In the genomic region with DNA sequence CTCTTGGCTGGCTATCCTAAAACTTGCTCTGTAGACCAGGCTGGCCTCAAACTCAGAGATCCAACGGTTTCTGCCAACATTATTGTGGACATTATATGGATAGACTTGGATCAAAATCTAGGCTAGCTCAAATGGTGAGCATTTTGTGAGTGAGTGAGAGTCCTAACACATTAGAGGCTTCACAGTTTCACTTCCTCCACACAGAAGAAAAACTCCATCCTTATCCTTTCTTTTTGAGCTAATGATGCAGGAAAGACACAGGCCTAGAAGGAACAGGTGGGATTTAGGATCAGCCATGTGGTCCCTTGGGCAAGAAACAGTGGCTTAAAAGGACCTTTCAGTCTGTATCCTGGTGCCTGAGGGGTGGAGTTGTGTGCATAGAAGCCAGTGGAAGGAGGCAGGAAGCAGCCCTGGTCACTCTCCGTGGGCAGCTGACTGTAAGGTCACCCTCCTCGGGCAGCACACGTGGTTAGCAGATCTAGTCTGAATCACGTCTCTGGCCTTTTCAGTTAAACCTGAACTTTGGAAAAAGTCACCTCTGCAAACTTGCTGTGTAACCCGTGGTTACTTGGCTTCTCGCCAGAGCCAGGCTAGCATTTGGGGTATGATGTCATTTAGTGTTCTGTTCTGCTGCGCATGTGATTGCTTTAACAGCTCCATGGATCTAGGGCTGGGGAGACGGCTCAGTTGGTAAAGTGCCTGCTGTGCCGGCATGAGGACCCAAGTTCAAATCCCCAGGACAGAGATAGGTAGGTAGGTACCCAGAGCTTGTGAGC, we compare ENCODE assay signal across 8 mouse cellular contexts.
A peak's percentile ranks its signal among the peaks of the same experiment; 100 is the strongest.
DNase-seq lines count a peak whose midpoint lies in the region; ATAC-seq and TF ChIP-seq lines count a peak whose summit lies in the region.

No protein-coding gene starts in this region.

- DNase-seq in limb, embryonic 11.5 days (ENCODE audit: low spot score) = peak; percentile 44
- DNase-seq in limb, embryonic 10.5 days (ENCODE audit: low spot score) = no peak
- peak; percentile 48 to 54 for DNase-seq in cerebellum, adult 2 months
- peak; percentile 33 for DNase-seq in gastrocnemius, postnatal 25 days
- DNase-seq in liver, adult 2 months (ENCODE audit: extremely low read depth, low read depth, low spot score) = peak; percentile 81
- DNase-seq in c-Kit-positive CD71-positive TER-119-positive erythroid progenitor cells, embryonic 14.5 days (ENCODE audit: low spot score) = no peak

- H3K9me3 ChIP-seq in limb, embryonic 11.5 days (ENCODE audit: control insufficient read depth, low read length) = no peaks in the 10 kb centered on the region
- no peaks in the 10 kb centered on the region for H3K9me3 ChIP-seq in limb, embryonic 10.5 days (replicated peaks)
- H3K9me3 ChIP-seq in intestine, embryonic 15.5 days = no peaks in the 10 kb centered on the region
- no peaks in the 10 kb centered on the region for H3K9me3 ChIP-seq in neural tube, embryonic 13.5 days

- H3K79me2 ChIP-seq in liver, adult 2 months (ENCODE audit: control insufficient read depth, insufficient read depth, low read length) = no peaks in the 10 kb centered on the region

- peak; percentile 48; the same call in 1 of the 2 replicates for ATAC-seq in limb, embryonic 11.5 days (ENCODE audit: insufficient number of reproducible peaks, low FRiP score, low TSS enrichment, low read depth)
- ATAC-seq in intestine, embryonic 15.5 days = peak; percentile 85
- no peak; the same call in 1 of the 2 replicates for ATAC-seq in neural tube, embryonic 13.5 days (ENCODE audit: low read depth)

- H3K4me3 ChIP-seq in limb, embryonic 11.5 days (ENCODE audit: low read depth, low read length) = no peak overlapping the region
- no peak overlapping the region for H3K4me3 ChIP-seq in limb, embryonic 10.5 days
- no peak overlapping the region for H3K4me3 ChIP-seq in cerebellum, adult 2 months (replicated peaks; ENCODE audit: insufficient read depth, low read depth, low read length)
- no peak overlapping the region for H3K4me3 ChIP-seq in intestine, embryonic 15.5 days (replicated peaks)
- H3K4me3 ChIP-seq in liver, adult 2 months (ENCODE audit: insufficient read depth, low read depth, low read length) = no peak overlapping the region
- H3K4me3 ChIP-seq in neural tube, embryonic 13.5 days = no peak overlapping the region

- H3K9ac ChIP-seq in limb, embryonic 11.5 days (ENCODE audit: low read length) = no peak overlapping the region
- no peak overlapping the region for H3K9ac ChIP-seq in intestine, embryonic 15.5 days
- no peak overlapping the region for H3K9ac ChIP-seq in liver, adult 2 months (ENCODE audit: low read depth, low read length)
- H3K9ac ChIP-seq in neural tube, embryonic 13.5 days = no peak overlapping the region

- no peaks in the 10 kb centered on the region for H3K27me3 ChIP-seq in limb, embryonic 11.5 days (ENCODE audit: control insufficient read depth, insufficient read depth, low read length)
- no peaks in the 10 kb centered on the region for H3K27me3 ChIP-seq in limb, embryonic 10.5 days (ENCODE audit: low read depth, poor library complexity, severe bottlenecking)
- H3K27me3 ChIP-seq in cerebellum, adult 2 months (ENCODE audit: control insufficient read depth, insufficient read depth, low read length) = no peaks in the 10 kb centered on the region
- H3K27me3 ChIP-seq in intestine, embryonic 15.5 days (replicated peaks) = no peaks in the 10 kb centered on the region
- no peaks in the 10 kb centered on the region for H3K27me3 ChIP-seq in liver, adult 2 months (ENCODE audit: control insufficient read depth, insufficient read depth, low read length)
- no peaks in the 10 kb centered on the region for H3K27me3 ChIP-seq in neural tube, embryonic 13.5 days

- no peaks in the 10 kb centered on the region for H3K36me3 ChIP-seq in limb, embryonic 11.5 days (ENCODE audit: control insufficient read depth, insufficient read depth, low read length)
- peaks cover 78% of the 10 kb centered on the region for H3K36me3 ChIP-seq in limb, embryonic 10.5 days
- no peaks in the 10 kb centered on the region for H3K36me3 ChIP-seq in intestine, embryonic 15.5 days
- no peaks in the 10 kb centered on the region for H3K36me3 ChIP-seq in liver, adult 2 months (ENCODE audit: control insufficient read depth, insufficient read depth, low read length)
- peaks cover 27% of the 10 kb centered on the region for H3K36me3 ChIP-seq in neural tube, embryonic 13.5 days

- TF ChIP-seq CTCF in cerebellum, adult 2 months (IDR thresholded peaks at IDR 0.05; ENCODE audit: borderline replicate concordance, insufficient read depth, low read depth, low read length) = no peak
- TF ChIP-seq CTCF in liver, adult 2 months (IDR thresholded peaks at IDR 0.05; ENCODE audit: low read depth, low read length) = no peak

- H3K4me1 ChIP-seq in limb, embryonic 11.5 days (ENCODE audit: control insufficient read depth, insufficient read depth, low read length) = peaks cover 2% of the 10 kb centered on the region; the same call in 1 of the 2 replicates
- peaks cover 19% of the 10 kb centered on the region for H3K4me1 ChIP-seq in limb, embryonic 10.5 days
- H3K4me1 ChIP-seq in cerebellum, adult 2 months (ENCODE audit: control insufficient read depth, insufficient read depth, low read length) = peaks cover 18% of the 10 kb centered on the region
- H3K4me1 ChIP-seq in intestine, embryonic 15.5 days (replicated peaks) = peaks cover 16% of the 10 kb centered on the region
- H3K4me1 ChIP-seq in liver, adult 2 months (ENCODE audit: control insufficient read depth, insufficient read depth, low read length) = peaks cover 4% of the 10 kb centered on the region; the same call in 1 of the 2 replicates
- H3K4me1 ChIP-seq in neural tube, embryonic 13.5 days (replicated peaks) = peaks cover 29% of the 10 kb centered on the region

- TF ChIP-seq POLR2A in cerebellum, adult 2 months (IDR thresholded peaks at IDR 0.05; ENCODE audit: borderline replicate concordance, insufficient read depth, low read length) = no peak
- TF ChIP-seq POLR2A in liver, adult 2 months (IDR thresholded peaks at IDR 0.05; ENCODE audit: extremely low read depth, insufficient read depth, low read length) = no peak

- WGBS in limb, embryonic 11.5 days = 72% methylated on average over 10 of the region's 10 CpGs
- WGBS in limb, embryonic 10.5 days = 90% methylated on average over 10 of the region's 10 CpGs
- WGBS in cerebellum, adult 2 months = 29% methylated on average over 10 of the region's 10 CpGs
- 30% methylated on average over 10 of the region's 10 CpGs for WGBS in intestine, embryonic 15.5 days
- WGBS in liver, adult 2 months = 11% methylated on average over 10 of the region's 10 CpGs
- WGBS in neural tube, embryonic 13.5 days = 54% methylated on average over 10 of the region's 10 CpGs

- no peak overlapping the region for H3K4me2 ChIP-seq in limb, embryonic 11.5 days (ENCODE audit: low read depth, severe bottlenecking)
- H3K4me2 ChIP-seq in intestine, embryonic 15.5 days (replicated peaks) = 0 out of 2 replicates have a peak overlapping the region, but pooled peaks have one; percentile 24
- H3K4me2 ChIP-seq in neural tube, embryonic 13.5 days = no peak overlapping the region

- H3K27ac ChIP-seq in limb, embryonic 11.5 days (replicated peaks; ENCODE audit: low read depth, low read length) = no peak overlapping the region
- H3K27ac ChIP-seq in limb, embryonic 10.5 days = no peak overlapping the region
- H3K27ac ChIP-seq in cerebellum, adult 2 months (ENCODE audit: insufficient read depth, low read length) = no peak overlapping the region
- H3K27ac ChIP-seq in intestine, embryonic 15.5 days = peak overlapping the region; percentile 73
- H3K27ac ChIP-seq in liver, adult 2 months (replicated peaks; ENCODE audit: insufficient read depth, low read depth, low read length) = no peak overlapping the region
- 0 out of 2 replicates have a peak overlapping the region, but pooled peaks have one; percentile 29 for H3K27ac ChIP-seq in neural tube, embryonic 13.5 days (replicated peaks)

Comparison
In these comparisons a context has a peak if more than half of its experiments do, and no peak if none do; other contexts are left out.
1. DNase-seq: peak in limb, embryonic 11.5 days (single experiment), cerebellum, adult 2 months (2 of 2), gastrocnemius, postnatal 25 days (single experiment) and liver, adult 2 months (single experiment); none in limb, embryonic 10.5 days (single experiment) and c-Kit-positive CD71-positive TER-119-positive erythroid progenitor cells, embryonic 14.5 days (single experiment).
2. H3K27ac ChIP-seq: peak in intestine, embryonic 15.5 days (single experiment) and neural tube, embryonic 13.5 days (single experiment); none in limb, embryonic 11.5 days (single experiment), limb, embryonic 10.5 days (single experiment), cerebellum, adult 2 months (single experiment) and liver, adult 2 months (single experiment).